Mouse (Mus musculus) kidney, embryonic 16.5 days (tissue): ENCODE measurements around the gene Fstl1. TPM values are rescaled to one million over a fixed set of nuclear protein-coding genes. Genes with fewer than 3 reads are reported as not detected.

Source experiments
- ATAC-seq: fragments of 200-750 bp; cut with Nextera tagmentation; 2 replicates; pipeline ENCODE4 v1.8.0; 2017; ENCODE audit warnings: moderate TSS enrichment; ENCODE audit not compliant: low FRiP score, low TSS enrichment
- H3K27ac ChIP-seq: fragments of 300-500 bp; sonication (generic); 2 replicates; pipeline ENCODE4 v1.5.1; 2014; ENCODE audit warnings: low read length
- H3K27me3 ChIP-seq: fragments of 300-500 bp; sonication (generic); 2 replicates; pipeline ENCODE4 v1.6.1; 2014; ENCODE audit warnings: low read length, control low read depth, mixed read lengths; ENCODE audit not compliant: insufficient read depth
- H3K36me3 ChIP-seq: fragments of 300-500 bp; sonication (generic); 2 replicates; pipeline ENCODE4 v1.6.1; 2014; ENCODE audit warnings: low read length, control low read depth, mixed read lengths; ENCODE audit not compliant: insufficient read depth
- H3K4me1 ChIP-seq: fragments of 300-500 bp; sonication (generic); 2 replicates; pipeline ENCODE4 v1.6.1; 2014; ENCODE audit warnings: low read length, control low read depth, mixed read lengths; ENCODE audit not compliant: insufficient read depth
- H3K4me2 ChIP-seq: fragments of 300-500 bp; sonication (generic); replicated peaks from 2 replicates; pipeline ENCODE4 v1.6.1; 2014; ENCODE audit warnings: low read depth, low read length
- H3K4me3 ChIP-seq: fragments of 300-500 bp; sonication (generic); 2 replicates; pipeline ENCODE4 v1.5.1; 2014; ENCODE audit warnings: mild to moderate bottlenecking, low read length
- H3K9ac ChIP-seq: fragments of 300-500 bp; sonication (generic); replicated peaks from 2 replicates; pipeline ENCODE4 v1.6.1; 2014; ENCODE audit warnings: low read length
- H3K9me3 ChIP-seq: fragments of 300-500 bp; sonication (generic); 2 replicates; pipeline ENCODE4 v1.6.1; 2016; ENCODE audit warnings: low read length, control low read depth
- WGBS: fragments of 180-500 bp; shearing (Covaris S2); extraction: QIAGEN DNeasy Blood & Tissue Kit; methylation state at CpG from one replicate; pipeline ENCODE4 v1.1.7; 2014; 5-methylcytosine and 5-hydroxymethylcytosine counted together
- polyA plus RNA-seq: library from polyadenylated mRNA; unstranded; fragments of >200 nt; fragmentation: Nextera tagmentation; extraction: Ambion mirVana; gene quantifications from 2 replicates; pipeline ENCODE4 v1.2.1, GENCODE M21; 2015

Fstl1 gene
- polyA plus RNA-seq, 1 experiment from 2014 or later: 680 TPM

GRCm38 (mm10) chr16:37812474-37812886, 35.8 kb downstream of the Fstl1 start:
- ATAC-seq: peak; percentile 43; the same call in 1 of the 2 replicates
- H3K4me2 ChIP-seq: no peak overlapping the region
- peak overlapping the region; percentile 92 for H3K27ac ChIP-seq
- peaks cover 12% of the 10 kb centered on the region for H3K36me3 ChIP-seq
- H3K4me3 ChIP-seq: no peak overlapping the region
- no peak overlapping the region for H3K9ac ChIP-seq
- 36% methylated on average over 9 of the region's 9 CpGs for whole genome bisulfite sequencing
- no peaks in the 10 kb centered on the region for H3K27me3 ChIP-seq
- H3K9me3 ChIP-seq: no peaks in the 10 kb centered on the region
- peaks cover 44% of the 10 kb centered on the region for H3K4me1 ChIP-seq

- no peak overlapping the region for H3K4me3 ChIP-seq
- WGBS: 19% methylated on average over 5 of the region's 5 CpGs
- no peak overlapping the region; the same call in 1 of the 2 replicates for H3K9ac ChIP-seq
- no peaks in the 10 kb centered on the region for H3K9me3 ChIP-seq
- H3K27ac ChIP-seq: peak overlapping the region; percentile 92
- no peak overlapping the region; the same call in 1 of the 2 replicates for H3K4me2 ChIP-seq
- peaks cover 34% of the 10 kb centered on the region for H3K4me1 ChIP-seq
- peak; percentile 1; the same call in 1 of the 2 replicates for ATAC-seq
- peaks cover 26% of the 10 kb centered on the region for H3K36me3 ChIP-seq
- no peaks in the 10 kb centered on the region for H3K27me3 ChIP-seq
Observed at GRCm38 (mm10) chr16:37813691-37814382, 37.2 kb downstream of the Fstl1 start.

- Histone ChIP-seq H3K9me3 (no peaks in the 10 kb centered on the region), H3K27me3 (no peaks in the 10 kb centered on the region), H3K4me3 (no peak overlapping the region), H3K4me1 (peaks cover 30% of the 10 kb centered on the region), H3K9ac (0 out of 2 replicates have a peak overlapping the region, but pooled peaks have one; percentile 45), H3K27ac (peak overlapping the region; percentile 92), H3K36me3 (peaks cover 31% of the 10 kb centered on the region), H3K4me2 (no peak overlapping the region; the same call in 1 of the 2 replicates)
- 21% methylated on average over 6 of the region's 7 CpGs for WGBS
- peak; percentile 95 for ATAC-seq
Observed at GRCm38 (mm10) chr16:37814383-37814971, 37.8 kb downstream of the Fstl1 start.

- H3K4me2 ChIP-seq: no peak overlapping the region
- ATAC-seq: no peak
- no peak overlapping the region for H3K27ac ChIP-seq
- 81% methylated on average over 4 of the region's 4 CpGs for WGBS
- H3K9me3 ChIP-seq: no peaks in the 10 kb centered on the region
- H3K9ac ChIP-seq: no peak overlapping the region
- H3K27me3 ChIP-seq: no peaks in the 10 kb centered on the region
- no peak overlapping the region for H3K4me3 ChIP-seq
- peaks cover 16% of the 10 kb centered on the region for H3K4me1 ChIP-seq
- peaks cover 59% of the 10 kb centered on the region for H3K36me3 ChIP-seq
Observed at GRCm38 (mm10) chr16:37817986-37818385, 41.3 kb downstream of the Fstl1 start.

GRCm38 (mm10) chr16:37823949-37824348, 47.3 kb downstream of the Fstl1 start:
- no peak for ATAC-seq
- Histone ChIP-seq H3K4me2 (no peak overlapping the region), H3K9ac (no peak overlapping the region), H3K4me1 (no peaks in the 10 kb centered on the region), H3K4me3 (no peak overlapping the region), H3K27me3 (no peaks in the 10 kb centered on the region), H3K27ac (no peak overlapping the region), H3K9me3 (no peaks in the 10 kb centered on the region), H3K36me3 (peaks cover 85% of the 10 kb centered on the region)
- 75% methylated on average over 5 of the region's 5 CpGs for WGBS

- WGBS: 85% methylated on average over 12 of the region's 12 CpGs
- ATAC-seq: no peak
Observed at GRCm38 (mm10) chr16:37824778-37825505, 48.3 kb downstream of the Fstl1 start.

GRCm38 (mm10) chr16:37826286-37826685, 49.6 kb downstream of the Fstl1 start:
- no peaks in the 10 kb centered on the region for H3K9me3 ChIP-seq
- H3K27me3 ChIP-seq: no peaks in the 10 kb centered on the region
- no peaks in the 10 kb centered on the region for H3K4me1 ChIP-seq
- no peak overlapping the region for H3K4me3 ChIP-seq
- no peak overlapping the region for H3K4me2 ChIP-seq
- peaks cover 91% of the 10 kb centered on the region for H3K36me3 ChIP-seq
- no peak overlapping the region for H3K27ac ChIP-seq
- no peak for ATAC-seq
- 86% methylated on average over 3 of the region's 3 CpGs for WGBS
- no peak overlapping the region for H3K9ac ChIP-seq

More at GRCm38 (mm10) chr16:37824778-37825505, 48.3 kb downstream of the Fstl1 start:
- H3K9ac ChIP-seq: no peak overlapping the region
- no peaks in the 10 kb centered on the region for H3K4me1 ChIP-seq
- no peak overlapping the region for H3K4me2 ChIP-seq
- H3K36me3 ChIP-seq: peaks cover 90% of the 10 kb centered on the region
- no peaks in the 10 kb centered on the region for H3K27me3 ChIP-seq
- no peaks in the 10 kb centered on the region for H3K9me3 ChIP-seq
- no peak overlapping the region for H3K4me3 ChIP-seq
- H3K27ac ChIP-seq: no peak overlapping the region

GRCm38 (mm10) chr16:37831041-37831440, 54.4 kb downstream of the Fstl1 start:
- peaks cover 88% of the 10 kb centered on the region for H3K36me3 ChIP-seq

GRCm38 (mm10) chr16:37837571-37837970, 60.9 kb downstream of the Fstl1 start:
- no peaks in the 10 kb centered on the region for H3K4me1 ChIP-seq

More at GRCm38 (mm10) chr16:37831041-37831440, 54.4 kb downstream of the Fstl1 start:
- no peaks in the 10 kb centered on the region for H3K27me3 ChIP-seq
- 67% methylated on average over 7 of the region's 7 CpGs for WGBS
- H3K9me3 ChIP-seq: no peaks in the 10 kb centered on the region
- H3K4me1 ChIP-seq: no peaks in the 10 kb centered on the region
- H3K27ac ChIP-seq: no peak overlapping the region
- ATAC-seq: no peak
- no peak overlapping the region for H3K9ac ChIP-seq
- no peak overlapping the region for H3K4me2 ChIP-seq
- no peak overlapping the region for H3K4me3 ChIP-seq

More at GRCm38 (mm10) chr16:37837571-37837970, 60.9 kb downstream of the Fstl1 start:
- Histone ChIP-seq H3K4me3 (no peak overlapping the region), H3K9ac (no peak overlapping the region), H3K9me3 (no peaks in the 10 kb centered on the region), H3K27ac (no peak overlapping the region), H3K4me2 (no peak overlapping the region), H3K36me3 (peaks cover 30% of the 10 kb centered on the region), H3K27me3 (no peaks in the 10 kb centered on the region)
- WGBS: 50% methylated on average over 3 of the region's 3 CpGs
- ATAC-seq: no peak
